Mouse (Mus musculus) hindbrain, embryonic 13.5 days (tissue): ENCODE measurements at regions not wholly inside any gene's neighbourhood (a gene's known extent, or its start where the extent isn't known, plus 50 kb on each side); places are given as distances from the start of the nearest gene placed in this dataset.

Source experiments
- ATAC-seq: fragments of 200-750 bp; cut with Nextera tagmentation; 2 replicates; pipeline ENCODE4 v1.8.0; 2017; ENCODE audit warnings: moderate TSS enrichment; ENCODE audit not compliant: low FRiP score
- H3K27ac ChIP-seq: fragments of 300-500 bp; sonication (generic); 2 replicates; pipeline ENCODE4 v1.5.1; 2015; ENCODE audit warnings: inconsistent platforms, mild to moderate bottlenecking, moderate library complexity
- H3K27me3 ChIP-seq: fragments of 300-500 bp; sonication (generic); 2 replicates; pipeline ENCODE4 v1.6.1; 2015; ENCODE audit warnings: mild to moderate bottlenecking, inconsistent platforms
- H3K36me3 ChIP-seq: fragments of 300-500 bp; sonication (generic); 2 replicates; pipeline ENCODE4 v1.6.1; 2015; ENCODE audit warnings: mild to moderate bottlenecking, inconsistent platforms
- H3K4me1 ChIP-seq: fragments of 300-500 bp; sonication (generic); replicated peaks from 2 replicates; pipeline ENCODE4 v1.6.1; 2015; ENCODE audit warnings: inconsistent platforms
- H3K4me2 ChIP-seq: fragments of 300-500 bp; sonication (generic); 2 replicates; pipeline ENCODE4 v1.6.1; 2015; ENCODE audit warnings: inconsistent platforms, mild to moderate bottlenecking, moderate library complexity
- H3K4me3 ChIP-seq: fragments of 300-500 bp; sonication (generic); 2 replicates; pipeline ENCODE4 v1.5.1; 2015; ENCODE audit warnings: mild to moderate bottlenecking, inconsistent platforms
- H3K9ac ChIP-seq: fragments of 300-500 bp; sonication (generic); 2 replicates; pipeline ENCODE4 v1.6.1; 2015; ENCODE audit warnings: mild to moderate bottlenecking, inconsistent platforms
- H3K9me3 ChIP-seq: fragments of 300-500 bp; sonication (generic); 2 replicates; pipeline ENCODE4 v1.6.1; 2016; ENCODE audit warnings: inconsistent platforms
- WGBS: fragments of 180-500 bp; shearing (Covaris S2); methylation state at CpG from one replicate; pipeline ENCODE4 v1.1.7; 2015; 5-methylcytosine and 5-hydroxymethylcytosine counted together

GRCm38 (mm10) chr16:55634691-55635090 is 204.0 kb downstream of the Nfkbiz start:
- WGBS = 77% methylated on average over 1 of the region's 1 CpGs
- H3K36me3 ChIP-seq = no peaks in the 10 kb centered on the region
- H3K4me2 ChIP-seq = no peak overlapping the region
- H3K27ac ChIP-seq = no peak overlapping the region
- H3K4me3 ChIP-seq = no peak overlapping the region
- H3K9ac ChIP-seq = no peak overlapping the region
- H3K27me3 ChIP-seq = no peaks in the 10 kb centered on the region
- no peaks in the 10 kb centered on the region for H3K4me1 ChIP-seq
- H3K9me3 ChIP-seq = no peaks in the 10 kb centered on the region
- ATAC-seq = no peak

GRCm38 (mm10) chr16:55632220-55632619 is 206.5 kb downstream of the Nfkbiz start:
- no peaks in the 10 kb centered on the region for H3K36me3 ChIP-seq
- no peak overlapping the region for H3K4me2 ChIP-seq
- no peaks in the 10 kb centered on the region for H3K9me3 ChIP-seq
- no peaks in the 10 kb centered on the region for H3K4me1 ChIP-seq
- H3K27ac ChIP-seq = no peak overlapping the region
- H3K9ac ChIP-seq = no peak overlapping the region
- no peak overlapping the region for H3K4me3 ChIP-seq
- ATAC-seq = no peak
- no peaks in the 10 kb centered on the region for H3K27me3 ChIP-seq
- WGBS = 80% methylated on average over 3 of the region's 3 CpGs

- no peak overlapping the region for H3K9ac ChIP-seq
- H3K4me1 ChIP-seq = no peaks in the 10 kb centered on the region
- H3K4me3 ChIP-seq = no peak overlapping the region
- H3K27ac ChIP-seq = no peak overlapping the region
- no peaks in the 10 kb centered on the region for H3K27me3 ChIP-seq
- H3K9me3 ChIP-seq = no peaks in the 10 kb centered on the region
- ATAC-seq = no peak
- H3K4me2 ChIP-seq = no peak overlapping the region
- no peaks in the 10 kb centered on the region for H3K36me3 ChIP-seq
- WGBS = 71% methylated on average over 2 of the region's 2 CpGs
These were observed 207.1 kb downstream of the Nfkbiz start for GRCm38 (mm10) chr16:55631637-55632036.

GRCm38 (mm10) chr16:55631048-55631447 is 207.7 kb downstream of the Nfkbiz start:
- no peak for ATAC-seq
- Histone ChIP-seq H3K4me1 (no peaks in the 10 kb centered on the region), H3K9ac (no peak overlapping the region), H3K4me3 (no peak overlapping the region), H3K27me3 (no peaks in the 10 kb centered on the region), H3K36me3 (no peaks in the 10 kb centered on the region), H3K27ac (no peak overlapping the region), H3K4me2 (no peak overlapping the region), H3K9me3 (0 out of 2 replicates have a peak, but pooled peaks cover 2% of the 10 kb centered on the region)
- WGBS = 70% methylated on average over 2 of the region's 2 CpGs

- WGBS = 98% methylated on average over 1 of the region's 1 CpGs
These were observed 211.2 kb downstream of the Nfkbiz start for GRCm38 (mm10) chr16:55627531-55627930.

GRCm38 (mm10) chr16:55623422-55623821 is 215.3 kb downstream of the Nfkbiz start:
- Histone ChIP-seq H3K27ac (no peak overlapping the region), H3K9ac (no peak overlapping the region), H3K4me1 (no peaks in the 10 kb centered on the region), H3K36me3 (no peaks in the 10 kb centered on the region), H3K4me3 (no peak overlapping the region), H3K27me3 (no peaks in the 10 kb centered on the region), H3K4me2 (no peak overlapping the region), H3K9me3 (0 out of 2 replicates have a peak, but pooled peaks cover 4% of the 10 kb centered on the region)
- ATAC-seq = no peak

More at GRCm38 (mm10) chr16:55627531-55627930, 211.2 kb downstream of the Nfkbiz start:
- ATAC-seq = no peak
- H3K4me1 ChIP-seq = no peaks in the 10 kb centered on the region
- no peak overlapping the region for H3K9ac ChIP-seq
- no peak overlapping the region for H3K4me3 ChIP-seq
- H3K9me3 ChIP-seq = 0 out of 2 replicates have a peak, but pooled peaks cover 4% of the 10 kb centered on the region
- H3K4me2 ChIP-seq = no peak overlapping the region
- H3K36me3 ChIP-seq = no peaks in the 10 kb centered on the region
- no peak overlapping the region for H3K27ac ChIP-seq
- no peaks in the 10 kb centered on the region for H3K27me3 ChIP-seq

GRCm38 (mm10) chr16:55619731-55620130 is 219.0 kb downstream of the Nfkbiz start:
- Histone ChIP-seq H3K9ac (no peak overlapping the region), H3K4me1 (no peaks in the 10 kb centered on the region), H3K36me3 (no peaks in the 10 kb centered on the region), H3K4me3 (no peak overlapping the region), H3K9me3 (no peaks in the 10 kb centered on the region), H3K27me3 (no peaks in the 10 kb centered on the region), H3K27ac (no peak overlapping the region), H3K4me2 (no peak overlapping the region)
- 80% methylated on average over 3 of the region's 3 CpGs for WGBS
- ATAC-seq = no peak

- H3K27ac ChIP-seq = no peak overlapping the region
- no peak overlapping the region for H3K9ac ChIP-seq
- no peak overlapping the region for H3K4me2 ChIP-seq
- WGBS = 88% methylated on average over 3 of the region's 3 CpGs
- H3K27me3 ChIP-seq = no peaks in the 10 kb centered on the region
- H3K4me1 ChIP-seq = no peaks in the 10 kb centered on the region
- H3K9me3 ChIP-seq = no peaks in the 10 kb centered on the region
- ATAC-seq = no peak
- no peak overlapping the region for H3K4me3 ChIP-seq
- H3K36me3 ChIP-seq = no peaks in the 10 kb centered on the region
These were observed 220.7 kb downstream of the Nfkbiz start for GRCm38 (mm10) chr16:55617958-55618357.

- Histone ChIP-seq H3K27me3 (no peaks in the 10 kb centered on the region), H3K9me3 (no peaks in the 10 kb centered on the region)
- 67% methylated on average over 4 of the region's 4 CpGs for WGBS
These were observed 221.2 kb downstream of the Nfkbiz start for GRCm38 (mm10) chr16:55617506-55617905.

GRCm38 (mm10) chr16:55616408-55617120 is 222.1 kb downstream of the Nfkbiz start:
- Histone ChIP-seq H3K9ac (no peak overlapping the region), H3K27ac (no peak overlapping the region), H3K9me3 (no peaks in the 10 kb centered on the region), H3K4me3 (no peak overlapping the region), H3K4me2 (no peak overlapping the region), H3K36me3 (no peaks in the 10 kb centered on the region), H3K4me1 (no peaks in the 10 kb centered on the region), H3K27me3 (no peaks in the 10 kb centered on the region)
- 82% methylated on average over 1 of the region's 1 CpGs for WGBS
- no peak for ATAC-seq

More at GRCm38 (mm10) chr16:55617506-55617905, 221.2 kb downstream of the Nfkbiz start:
- no peak overlapping the region for H3K9ac ChIP-seq
- H3K4me1 ChIP-seq = no peaks in the 10 kb centered on the region
- H3K4me3 ChIP-seq = no peak overlapping the region
- ATAC-seq = no peak
- no peak overlapping the region for H3K4me2 ChIP-seq
- H3K36me3 ChIP-seq = no peaks in the 10 kb centered on the region
- no peak overlapping the region for H3K27ac ChIP-seq

GRCm38 (mm10) chr16:55612873-55613272 is 225.8 kb downstream of the Nfkbiz start:
- WGBS = 90% methylated on average over 3 of the region's 3 CpGs
- Histone ChIP-seq H3K36me3 (no peaks in the 10 kb centered on the region), H3K9ac (no peak overlapping the region), H3K4me3 (no peak overlapping the region), H3K27ac (no peak overlapping the region), H3K4me2 (no peak overlapping the region), H3K4me1 (no peaks in the 10 kb centered on the region), H3K27me3 (no peaks in the 10 kb centered on the region), H3K9me3 (peaks cover 4% of the 10 kb centered on the region)
- ATAC-seq = no peak

- Histone ChIP-seq H3K36me3 (no peaks in the 10 kb centered on the region), H3K4me3 (no peak overlapping the region), H3K27ac (no peak overlapping the region), H3K27me3 (no peaks in the 10 kb centered on the region), H3K4me1 (no peaks in the 10 kb centered on the region), H3K9me3 (peaks cover 4% of the 10 kb centered on the region), H3K4me2 (no peak overlapping the region), H3K9ac (no peak overlapping the region)
- no peak for ATAC-seq
- WGBS = 93% methylated on average over 5 of the region's 5 CpGs
These were observed 226.7 kb downstream of the Nfkbiz start for GRCm38 (mm10) chr16:55612001-55612400.

GRCm38 (mm10) chr16:55611172-55611571 is 227.5 kb downstream of the Nfkbiz start:
- Histone ChIP-seq H3K27ac (no peak overlapping the region), H3K4me3 (no peak overlapping the region), H3K4me1 (no peaks in the 10 kb centered on the region), H3K9ac (no peak overlapping the region), H3K9me3 (peaks cover 4% of the 10 kb centered on the region), H3K27me3 (no peaks in the 10 kb centered on the region), H3K36me3 (no peaks in the 10 kb centered on the region), H3K4me2 (no peak overlapping the region)
- no peak for ATAC-seq
- WGBS = 72% methylated on average over 3 of the region's 3 CpGs
